Mouse (Mus musculus) CH12.LX (cell line): ENCODE measurements around the gene Spatc1l. TPM values are rescaled to one million over a fixed set of nuclear protein-coding genes. Genes with fewer than 3 reads are reported as not detected.

ENCODE experiments used
- DNase-seq: peaks from one replicate; pipeline ENCODE4 v3.0.0-alpha.2; 2013; ENCODE audit errors: extremely low read depth
- H3K27ac ChIP-seq: 2 replicates; pipeline ENCODE4 v1.5.1; 2012; ENCODE audit warnings: low read depth, mild to moderate bottlenecking, control low read depth, moderate library complexity; ENCODE audit not compliant: insufficient read depth
- H3K27me3 ChIP-seq: replicated peaks from 2 replicates; pipeline ENCODE3; 2012; ENCODE audit warnings: inconsistent platforms
- H3K36me3 ChIP-seq, 2 experiments: replicated peaks in 1 of 2; 2 replicates each; pipeline versions ENCODE3 to v1.6.1; 2012; ENCODE audit warnings: inconsistent platforms in 1 of 2, low read length in 1 of 2, mild to moderate bottlenecking in 1 of 2, mixed read lengths in 1 of 2, moderate library complexity in 1 of 2; ENCODE audit not compliant: control insufficient read depth in 1 of 2, insufficient read depth in 1 of 2
- H3K4me1 ChIP-seq, 2 experiments: 2 replicates each; pipeline ENCODE4 v1.6.1; 2012; ENCODE audit warnings: inconsistent platforms in 1 of 2, moderate library complexity in 1 of 2; ENCODE audit not compliant: insufficient read depth in 2 of 2, control insufficient read depth in 1 of 2
- H3K4me2 ChIP-seq: 2 replicates; pipeline ENCODE4 v1.6.1; 2012; ENCODE audit warnings: low read depth, mild to moderate bottlenecking, control low read depth; ENCODE audit not compliant: poor library complexity, insufficient read depth, severe bottlenecking
- H3K4me3 ChIP-seq, 3 experiments: fragments of 150-350 bp in 1 of 3; sonication (generic) in 1 of 3; replicated peaks in 1 of 3; 2 replicates each; pipeline versions ENCODE3 to v1.5.1; 2011 to 2012; ENCODE audit warnings: low read depth in 2 of 3, low read length in 2 of 3, mild to moderate bottlenecking in 2 of 3, moderate library complexity in 2 of 3, control low read depth in 1 of 3, improper control_type of control experiment in 1 of 3, inconsistent platforms in 1 of 3, mixed read lengths in 1 of 3; ENCODE audit not compliant: poor library complexity in 1 of 3
- H3K79me2 ChIP-seq: replicated peaks from 2 replicates; pipeline ENCODE4 v1.6.1; 2012; ENCODE audit warnings: mild to moderate bottlenecking, moderate library complexity; ENCODE audit not compliant: control insufficient read depth, poor library complexity, insufficient read depth, severe bottlenecking; ENCODE audit errors: extremely low read depth
- H3K9ac ChIP-seq: 2 replicates; pipeline ENCODE4 v1.6.1; 2012; ENCODE audit warnings: low read depth, mild to moderate bottlenecking, control low read depth, moderate library complexity; ENCODE audit not compliant: insufficient read depth
- H3K9me3 ChIP-seq: replicated peaks from 2 replicates; pipeline ENCODE3; 2012; ENCODE audit warnings: low read length, inconsistent platforms, mixed read lengths
- CHD2 ChIP-seq: IDR thresholded peaks from 2 replicates; pipeline ENCODE4 v1.6.1; 2011; ENCODE audit warnings: low read length, improper control_type of control experiment
- CTCF ChIP-seq, 2 experiments: IDR thresholded peaks in 1 of 2; conservative IDR thresholded peaks in 1 of 2; 2 replicates each; pipeline ENCODE4 v1.5.1; 2011 to 2012; ENCODE audit warnings: low read depth in 2 of 2, low read length in 2 of 2, improper control_type of control experiment in 1 of 2, inconsistent platforms in 1 of 2, mild to moderate bottlenecking in 1 of 2, moderate library complexity in 1 of 2
- EP300 ChIP-seq: IDR thresholded peaks from 2 replicates; pipeline ENCODE4 v1.6.1; 2011; ENCODE audit warnings: low read length, improper control_type of control experiment
- ETS1 ChIP-seq: conservative IDR thresholded peaks from 2 replicates; pipeline ENCODE4 v1.6.1; 2012; ENCODE audit warnings: low read depth, mild to moderate bottlenecking, inconsistent platforms, low read length, improper control_type of control experiment, moderate library complexity
- GABPA ChIP-seq: IDR thresholded peaks from 2 replicates; pipeline ENCODE4 v1.6.1; 2012; ENCODE audit warnings: low read depth, low read length, improper control_type of control experiment, inconsistent platforms; ENCODE audit not compliant: insufficient replicate concordance
- HCFC1 ChIP-seq: IDR thresholded peaks from 2 replicates; pipeline ENCODE4 v1.6.1; 2012; ENCODE audit warnings: low read depth, mild to moderate bottlenecking, inconsistent platforms, low read length, improper control_type of control experiment
- IRF4 ChIP-seq: IDR thresholded peaks from 2 replicates; pipeline ENCODE4 v1.6.1; 2014; ENCODE audit warnings: low read depth, mild to moderate bottlenecking, inconsistent platforms, low read length, improper control_type of control experiment
- JUND ChIP-seq: conservative IDR thresholded peaks from 2 replicates; pipeline ENCODE4 v1.6.1; 2011; ENCODE audit warnings: low read depth, low read length, improper control_type of control experiment
- MAZ ChIP-seq: IDR thresholded peaks from 2 replicates; pipeline ENCODE4 v1.6.1; 2012; ENCODE audit warnings: low read depth, mild to moderate bottlenecking, inconsistent platforms, low read length, improper control_type of control experiment, moderate library complexity
- MYC ChIP-seq: IDR thresholded peaks from 2 replicates; pipeline ENCODE4 v1.6.1; 2011; ENCODE audit warnings: low read depth, mild to moderate bottlenecking, improper control_type of control experiment, low read length
- NELFE ChIP-seq: IDR thresholded peaks from 2 replicates; pipeline ENCODE4 v1.6.1; 2011; ENCODE audit warnings: low read depth, low read length, improper control_type of control experiment
- NRF1 ChIP-seq: IDR thresholded peaks from 2 replicates; pipeline ENCODE4 v1.6.1; 2014; ENCODE audit warnings: low read depth, mild to moderate bottlenecking, inconsistent platforms, low read length, improper control_type of control experiment, moderate library complexity
- POLR2AphosphoS2 ChIP-seq: IDR thresholded peaks from 2 replicates; pipeline ENCODE4 v1.6.1; 2011; ENCODE audit warnings: low read depth, low read length, improper control_type of control experiment
- RAD21 ChIP-seq: IDR thresholded peaks from 2 replicates; pipeline ENCODE4 v1.6.1; 2011; ENCODE audit warnings: low read depth, mild to moderate bottlenecking, low read length, improper control_type of control experiment, moderate library complexity
- RCOR1 ChIP-seq: conservative IDR thresholded peaks from 2 replicates; pipeline ENCODE4 v1.6.1; 2012; ENCODE audit warnings: low read depth, mild to moderate bottlenecking, inconsistent platforms, low read length, improper control_type of control experiment
- SIN3A ChIP-seq: IDR thresholded peaks from 2 replicates; pipeline ENCODE4 v1.6.1; 2012; ENCODE audit warnings: low read length, improper control_type of control experiment, inconsistent platforms
- SMC3 ChIP-seq: IDR thresholded peaks from 2 replicates; pipeline ENCODE4 v1.6.1; 2011; ENCODE audit warnings: low read depth, low read length, improper control_type of control experiment
- TBP ChIP-seq: conservative IDR thresholded peaks from 2 replicates; pipeline ENCODE4 v1.6.1; 2011; ENCODE audit warnings: low read depth, low read length, improper control_type of control experiment
- TCF12 ChIP-seq: IDR thresholded peaks from 2 replicates; pipeline ENCODE4 v1.6.1; 2014; ENCODE audit warnings: low read depth, mild to moderate bottlenecking, inconsistent platforms, low read length, improper control_type of control experiment
- USF1 ChIP-seq: IDR thresholded peaks from 2 replicates; pipeline ENCODE4 v1.6.1; 2014; ENCODE audit warnings: low read depth, mild to moderate bottlenecking, inconsistent platforms, low read length, improper control_type of control experiment
- USF2 ChIP-seq: conservative IDR thresholded peaks from 2 replicates; pipeline ENCODE4 v1.6.1; 2011; ENCODE audit warnings: low read depth, low read length, improper control_type of control experiment
- ZC3H11A ChIP-seq: IDR thresholded peaks from 2 replicates; pipeline ENCODE4 v1.6.1; 2012; ENCODE audit warnings: low read depth, mild to moderate bottlenecking, inconsistent platforms, low read length, improper control_type of control experiment
- ZNF384 ChIP-seq: IDR thresholded peaks from 2 replicates; pipeline ENCODE4 v1.6.1; 2012; ENCODE audit warnings: low read depth, low read length, improper control_type of control experiment, inconsistent platforms
- dilution Hi-C: fragments of 300-500 bp; cut with MboI; formaldehyde crosslinking; loops from 2 replicates; pipeline ENCODE4 v1.14.3; 2020; ENCODE audit warnings: low sequenced_read_pairs; ENCODE audit not compliant: extremely low pct_unique_long_range_greater_than_20kb, extremely low pct_ligation_motif_present
- in situ Hi-C: fragments of 300-500 bp; cut with MboI; formaldehyde crosslinking; loops from 3 replicates; pipeline ENCODE4 v1.14.3; 2019; ENCODE audit warnings: low sequenced_read_pairs, low pct_ligation_motif_present, low pct_unique_long_range_greater_than_20kb, mixed read lengths
- polyA plus RNA-seq: library from polyadenylated mRNA; unstranded; fragments of >175 nt; gene quantifications from 2 replicates; pipeline ENCODE4 v1.2.1, GENCODE M21; 2012; ENCODE audit warnings: low read depth; ENCODE audit not compliant: insufficient read length
- total RNA-seq, 2 experiments: library from RNA; depleted of rRNA; stranded (reverse); fragments of 300-350 nt in 1 of 2; fragments of >200 nt in 1 of 2; gene quantifications; 2 replicates each; pipeline ENCODE4 v1.2.3; 2012 to 2014

Spatc1l gene
- total and polyA plus RNA-seq, 3 experiments: 0.17 TPM; not detected in 2

DNA sequence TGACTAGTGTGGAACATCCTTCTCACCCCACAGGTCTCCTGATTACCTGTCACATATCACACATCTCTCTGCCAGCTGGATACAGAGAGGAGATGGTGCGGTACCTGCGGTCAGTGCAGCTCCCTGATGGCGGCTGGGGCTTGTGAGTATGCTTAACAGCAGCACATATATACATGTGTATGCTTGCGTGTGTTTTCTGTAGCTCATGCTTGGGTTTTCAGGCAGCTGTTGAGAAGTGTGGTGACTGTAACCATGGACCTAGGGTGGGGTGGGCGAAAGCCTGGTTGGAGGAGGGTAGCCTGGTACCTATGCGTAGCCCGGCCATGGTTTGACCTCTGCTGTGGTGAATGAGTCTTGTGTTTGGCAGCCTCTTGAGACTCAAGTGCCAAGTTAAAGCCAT, 26.5 kb upstream of the Spatc1l start:
- no peak overlapping the region for H3K4me3 ChIP-seq

GRCm38 (mm10) chr10:76537619-76538018, 24.5 kb upstream of the Spatc1l start:
- H3K4me1 ChIP-seq: peaks cover 0 to 23% of the 10 kb centered on the region in 2 experiments; a peak in 2 of 4 replicates
- no peak overlapping the region for H3K4me3 ChIP-seq
- no peak for DNase-seq
- H3K36me3 ChIP-seq: peaks cover 82 to 96% of the 10 kb centered on the region in 2 experiments
- H3K9me3 ChIP-seq: no peaks in the 10 kb centered on the region
- no peak overlapping the region for H3K9ac ChIP-seq
- in situ Hi-C loops: loop anchor here (10.0 kb wide), 1 partner anchor 63 kb away; no protein-coding TSS in a partner anchor
- TF ChIP-seq HCFC1 (no peak), MYC (no peak), NELFE (no peak), GABPA (no peak), USF1 (no peak), IRF4 (no peak), ZC3H11A (no peak), ETS1 (no peak), RCOR1 (no peak), SIN3A (no peak), USF2 (no peak), EP300 (no peak), CHD2 (no peak), NRF1 (no peak)
- no peak overlapping the region for H3K4me2 ChIP-seq
- no peaks in the 10 kb centered on the region for H3K27me3 ChIP-seq
- no peak overlapping the region for H3K27ac ChIP-seq
- no peaks in the 10 kb centered on the region for H3K79me2 ChIP-seq
- dilution Hi-C loops: no loop called here

More for the DNA sequence above, 26.5 kb upstream of the Spatc1l start:
- DNase-seq: no peak
- Histone ChIP-seq H3K27ac (no peak overlapping the region), H3K79me2 (0 out of 2 replicates have a peak, but pooled peaks cover 2% of the 10 kb centered on the region), H3K4me1 (peaks cover 2 to 25% of the 10 kb centered on the region in 2 experiments; a peak in 2 of 4 replicates)
- in situ Hi-C loops: loop anchor here (10.0 kb wide), 1 partner anchor 61 kb away; no protein-coding TSS in a partner anchor
- no peak for TF ChIP-seq SIN3A
- TF ChIP-seq POLR2AphosphoS2: no peak
- no peak for TF ChIP-seq ZNF384
- TF ChIP-seq USF1: no peak
- TF ChIP-seq GABPA: no peak
- TF ChIP-seq IRF4: no peak
- no peak for TF ChIP-seq ZC3H11A
- no peak for TF ChIP-seq TCF12
- no peak for TF ChIP-seq HCFC1
- no peak for TF ChIP-seq SMC3
- no peak for TF ChIP-seq RAD21
- TF ChIP-seq TBP: no peak
- no peak for TF ChIP-seq JUND
- no peak for TF ChIP-seq CTCF (conservative IDR thresholded peaks at IDR 0.05 in 1 of 2, IDR thresholded peaks at IDR 0.05 in 1 of 2; ENCODE audit: low read depth in 2 of 2, low read length in 2 of 2)
- TF ChIP-seq MAZ: no peak
- TF ChIP-seq, all 38 proteins: peak for 0
- dilution Hi-C loops: no loop called here
- H3K9me3 ChIP-seq: no peaks in the 10 kb centered on the region
- no peak overlapping the region for H3K9ac ChIP-seq
- H3K27me3 ChIP-seq: no peaks in the 10 kb centered on the region
- no peak overlapping the region for H3K4me2 ChIP-seq
- peaks cover 62 to 76% of the 10 kb centered on the region in 2 experiments for H3K36me3 ChIP-seq
